Mouse (Mus musculus): ENCODE measurements around the gene Fto. TPM values are rescaled to one million over a fixed set of nuclear protein-coding genes. Genes with fewer than 3 reads are reported as not detected.

The Fto gene
- total RNA-seq, 2 experiments from 2014 or later = 159 to 163 TPM

DNA sequence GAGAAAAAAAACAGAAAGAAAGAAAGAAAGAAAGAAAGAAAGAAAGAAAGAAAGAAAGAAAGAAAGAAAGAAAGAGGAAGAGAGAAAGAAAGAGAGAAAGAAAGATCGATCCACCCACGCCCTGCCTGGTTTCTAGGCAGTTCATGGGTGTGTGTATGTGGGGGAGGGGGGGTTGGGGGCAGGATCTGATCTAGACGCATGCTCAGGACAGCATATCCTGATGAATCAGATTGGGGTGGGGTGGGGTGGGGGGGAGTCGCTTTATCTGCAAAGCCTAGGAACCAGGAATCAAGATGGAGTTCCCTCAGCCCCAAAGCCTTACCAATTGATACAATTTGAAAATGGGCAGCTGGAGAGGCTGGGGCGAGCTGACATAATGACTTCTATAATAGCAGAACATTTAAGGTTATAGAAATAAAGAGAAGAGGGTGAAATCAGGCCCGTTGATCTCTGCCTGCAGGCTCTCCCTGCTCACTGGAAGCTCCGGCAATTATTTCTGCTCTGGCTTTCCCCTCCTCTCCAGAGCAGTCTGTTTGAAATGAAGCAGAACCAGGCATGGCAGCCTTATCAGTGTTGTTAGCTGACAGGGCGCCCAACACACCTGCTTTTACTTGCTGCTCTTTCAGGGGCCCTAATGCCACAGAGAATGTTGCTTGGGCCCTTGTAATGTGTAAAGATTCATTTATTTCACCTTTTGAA lies 402.2 kb downstream of the Fto start:
- DNase-seq (ENCODE audit: low spot score in 2 of 2) = no peak

Other genes starting within 250 kb of the Fto start
- 10 to 100 TPM; 38.8 to 40.4 TPM for gene Rbl2, start 243.5 kb upstream of the Fto start, total RNA-seq (2021)
- gene Aktip, start 113.5 kb upstream of the Fto start, total RNA-seq (2021) = 100 to 1,000 TPM; 137 to 138 TPM
- gene Rpgrip1l, start 263 bp upstream of the Fto start, total RNA-seq (2021) = 10 to 100 TPM; 23.2 to 29.2 TPM